Mouse (Mus musculus): Measurements from ENCODE around the gene Ptgfrn.

GRCm38 (mm10) chr3:101098073-101098472, 12.0 kb downstream of the Ptgfrn start:
- TF ChIP-seq POLR2A (IDR thresholded peaks at IDR 0.05; ENCODE audit: borderline replicate concordance, insufficient read depth, low read length), result no peak
- TF ChIP-seq CTCF (IDR thresholded peaks at IDR 0.05; ENCODE audit: borderline replicate concordance, insufficient read depth, low read depth, low read length), result no peak

Measured in cerebellum, adult 2 months (tissue).